Comparison of ENCODE assay signal across 11 mouse cellular contexts in the genomic region with DNA sequence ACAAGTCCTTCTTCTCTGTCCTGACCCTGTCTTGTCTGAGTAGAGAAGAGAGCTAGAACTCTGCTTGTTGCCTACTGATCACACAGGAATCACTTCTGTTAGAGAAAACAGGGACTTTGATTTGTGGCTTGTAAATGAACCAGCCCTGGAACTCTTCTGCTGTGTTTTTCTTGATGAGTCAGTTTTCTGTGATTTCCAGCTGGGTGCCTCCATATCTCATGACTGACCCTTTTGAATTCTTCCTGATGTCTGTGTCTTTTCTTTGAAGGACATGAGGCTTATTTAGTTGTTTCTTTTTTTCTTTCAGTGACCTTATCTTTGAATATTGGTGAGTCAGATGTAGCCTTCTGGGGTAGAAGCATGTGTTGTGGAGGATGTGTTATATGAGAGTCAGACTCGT.
"Had no signal": no experiment of that assay in that cellular context is flagged by ENCODE, and none has a peak within 500 bp of the region (broad histone marks: within the 10 kb centered on the region; RNA-seq: fewer than 3 reads in every experiment).

No protein-coding gene starts in this region.

- DNase-seq: kidney, adult 8-10 months; kidney, postnatal 10 days; kidney, postnatal 36 days; layer of hippocampus, postnatal 36 days; liver, embryonic 13.5 days; lung, adult 2 months; lung, postnatal 14 days; right cerebral cortex, postnatal 14 days; spleen, adult 18-20 months; thymus, postnatal 25 days had no signal

- ATAC-seq: midbrain, embryonic 15.5 days had no signal
